Mouse (Mus musculus): ENCODE measurements around the gene Dph3. TPM values are rescaled to one million over a fixed set of nuclear protein-coding genes. Genes with fewer than 3 reads are reported as not detected.
"Not testable (repeated sequence)": the region's sequence is repeated elsewhere in the genome, so short reads cannot be mapped to it uniquely, and the experiment has no call there.

Dph3 gene
- polyA plus RNA-seq (2012; rRNA removed) = 35.7 and 48.1 TPM in 2 replicates

DNA sequence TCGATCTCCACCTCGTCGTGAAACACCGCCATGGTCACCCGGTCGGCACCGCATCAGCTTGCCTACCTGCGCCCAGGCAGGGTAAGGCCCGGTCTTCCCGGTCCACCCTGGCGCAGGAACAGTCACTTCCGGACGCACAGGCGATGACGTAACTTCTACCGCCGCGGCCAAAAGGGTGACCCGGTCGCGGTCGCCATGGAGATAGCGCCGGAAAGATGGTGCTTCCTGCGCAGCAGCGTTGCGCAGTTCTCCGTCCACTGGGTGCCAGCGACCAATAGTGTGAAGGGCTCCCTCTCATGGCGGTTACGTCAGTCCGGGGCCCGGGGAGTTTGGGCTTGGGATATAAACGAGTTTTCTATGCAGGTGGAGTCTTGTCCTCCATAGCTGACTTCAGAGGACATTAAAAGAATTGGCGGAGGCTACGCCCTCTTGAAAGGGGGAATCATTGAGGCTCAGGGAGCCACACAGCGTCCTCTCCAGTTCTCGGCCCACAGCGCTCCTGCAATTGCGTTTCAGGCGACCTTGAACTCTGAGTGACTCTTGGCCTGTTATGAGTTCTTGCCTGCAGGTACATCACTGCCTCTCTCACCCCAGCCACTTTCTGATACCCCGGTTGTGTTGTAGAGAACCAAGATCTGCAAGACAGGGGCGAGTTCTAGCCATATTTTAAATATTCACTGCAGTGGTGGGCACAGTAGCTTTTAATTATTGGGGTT lies at the start of gene Dph3:
Gene Dph3 (minus strand): TSS at position 244 of the 716 bp plus-strand sequence.
- peak; percentile 98 for DNase-seq (ENCODE audit: low spot score)

DNA sequence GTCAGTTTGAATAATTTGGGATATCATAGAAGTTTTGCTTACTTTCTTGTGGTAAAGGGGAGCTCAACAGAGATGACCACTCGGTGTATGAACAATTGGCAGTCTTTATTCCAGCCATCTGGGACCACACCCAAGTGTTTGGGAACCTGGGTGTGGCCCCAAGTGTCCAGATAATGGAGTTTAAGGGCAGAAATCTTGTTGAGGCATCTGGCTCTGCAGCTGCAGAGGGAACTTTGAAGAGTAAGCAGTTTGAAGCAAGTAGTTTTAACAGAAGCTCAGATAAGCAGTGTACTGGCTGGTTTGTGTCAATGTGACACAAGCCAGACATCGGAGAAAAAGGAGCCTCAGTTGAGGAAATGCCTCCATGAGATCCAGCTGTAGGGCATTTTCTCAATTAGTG lies 48.8 kb upstream of the Dph3 start:
- DNase-seq (ENCODE audit: low spot score) = no peak

DNA sequence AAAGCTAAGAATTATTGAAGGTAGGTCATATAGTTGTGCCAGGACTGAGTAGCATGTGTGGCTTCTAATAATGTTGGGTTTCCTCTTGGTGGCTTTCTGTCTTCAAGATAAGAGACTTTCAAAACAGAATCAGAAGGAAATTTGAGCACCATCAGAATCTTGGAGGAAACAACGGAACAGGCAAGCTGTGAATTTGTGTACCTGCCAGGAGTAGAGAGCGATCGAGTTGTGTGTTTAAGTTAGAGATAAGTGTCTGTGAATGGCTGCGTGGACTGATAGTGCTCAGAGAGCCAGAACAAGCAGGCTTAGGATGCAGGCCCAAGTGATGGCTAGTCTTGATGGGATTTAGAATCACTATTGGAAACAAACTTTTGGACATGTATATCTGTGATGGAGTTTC lies 46.3 kb upstream of the Dph3 start:
- DNase-seq (ENCODE audit: low spot score) = no peak

DNA sequence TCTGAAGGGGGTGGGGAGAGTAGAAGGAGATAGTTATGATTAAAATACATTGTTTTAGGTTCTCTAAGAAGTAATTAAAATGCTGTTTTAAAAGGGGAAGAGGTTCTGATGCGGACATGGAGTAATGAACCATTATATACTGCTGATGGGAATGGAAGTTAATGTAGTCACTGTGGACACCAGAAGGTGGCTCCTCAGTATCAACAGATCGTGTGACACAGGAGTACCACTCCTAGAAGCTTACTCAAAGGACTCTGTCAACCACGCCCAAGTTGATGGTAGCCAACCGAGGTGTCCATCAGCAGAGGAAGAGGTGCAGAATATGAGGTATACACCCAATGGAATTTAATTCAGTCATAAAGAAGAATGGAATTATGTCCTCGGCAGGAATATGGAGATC lies 42.9 kb upstream of the Dph3 start:
- DNase-seq (ENCODE audit: low spot score) = no peak

DNA sequence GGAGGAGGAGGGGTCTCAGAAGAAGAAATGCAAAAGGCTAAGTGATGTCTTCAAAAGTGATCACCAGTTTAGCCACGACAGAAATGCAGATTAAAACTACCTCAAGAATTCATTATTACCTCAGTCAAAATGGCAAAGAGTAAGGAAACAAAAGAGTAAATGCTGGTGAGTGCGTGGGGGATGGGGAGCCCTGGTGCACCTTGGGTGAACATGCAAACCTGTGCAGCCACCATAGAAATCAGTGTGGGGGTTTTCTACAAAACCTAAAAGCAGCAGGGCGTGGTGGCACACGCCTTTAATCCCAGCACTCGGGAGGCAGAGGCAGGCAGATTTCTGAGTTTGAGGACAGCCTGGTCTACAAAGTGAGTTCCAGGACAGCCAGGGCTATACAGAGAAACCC lies 39.7 kb upstream of the Dph3 start:
- DNase-seq (ENCODE audit: low spot score) = not testable (repeated sequence)

DNA sequence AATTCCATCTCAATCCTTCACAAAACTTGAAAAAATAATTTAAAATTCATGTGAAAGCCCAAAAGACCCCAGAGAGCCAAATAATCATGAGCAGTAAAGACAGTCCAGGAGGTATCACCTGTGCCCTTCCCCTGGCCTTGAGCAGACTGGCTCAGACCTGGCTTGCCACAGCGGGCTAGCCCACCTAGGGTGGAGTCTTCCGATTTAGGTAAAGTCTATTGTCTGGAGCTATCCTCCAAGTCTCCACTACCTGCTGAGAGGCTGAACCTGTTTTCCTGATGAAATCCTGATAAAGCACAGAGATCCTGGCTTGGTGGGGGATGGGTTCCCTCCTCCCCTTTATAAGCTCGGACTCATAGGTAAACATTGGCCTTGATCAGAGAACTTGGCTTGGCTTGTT lies 38.7 kb upstream of the Dph3 start:
- no peak for DNase-seq (ENCODE audit: low spot score)

DNA sequence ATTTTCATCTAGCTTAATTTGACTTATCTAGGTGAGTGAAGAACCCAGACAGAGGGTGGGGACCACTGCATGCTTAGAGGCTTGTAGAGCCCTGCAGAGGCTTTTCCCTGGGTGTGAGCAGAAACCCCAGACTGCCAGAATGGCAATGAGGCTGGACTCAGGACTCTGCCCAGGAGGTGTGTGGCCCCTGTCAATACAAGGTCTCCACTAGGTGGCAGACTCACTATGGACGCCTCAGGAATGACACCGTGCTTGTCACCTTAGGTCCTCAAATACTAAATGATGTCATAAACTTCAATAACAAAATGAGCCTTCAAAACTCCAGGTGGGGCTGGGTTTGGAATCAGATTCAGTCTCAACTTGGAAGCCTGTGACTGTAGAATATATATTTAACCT lies 36.4 kb upstream of the Dph3 start:
- DNase-seq (ENCODE audit: low spot score) = no peak

DNA sequence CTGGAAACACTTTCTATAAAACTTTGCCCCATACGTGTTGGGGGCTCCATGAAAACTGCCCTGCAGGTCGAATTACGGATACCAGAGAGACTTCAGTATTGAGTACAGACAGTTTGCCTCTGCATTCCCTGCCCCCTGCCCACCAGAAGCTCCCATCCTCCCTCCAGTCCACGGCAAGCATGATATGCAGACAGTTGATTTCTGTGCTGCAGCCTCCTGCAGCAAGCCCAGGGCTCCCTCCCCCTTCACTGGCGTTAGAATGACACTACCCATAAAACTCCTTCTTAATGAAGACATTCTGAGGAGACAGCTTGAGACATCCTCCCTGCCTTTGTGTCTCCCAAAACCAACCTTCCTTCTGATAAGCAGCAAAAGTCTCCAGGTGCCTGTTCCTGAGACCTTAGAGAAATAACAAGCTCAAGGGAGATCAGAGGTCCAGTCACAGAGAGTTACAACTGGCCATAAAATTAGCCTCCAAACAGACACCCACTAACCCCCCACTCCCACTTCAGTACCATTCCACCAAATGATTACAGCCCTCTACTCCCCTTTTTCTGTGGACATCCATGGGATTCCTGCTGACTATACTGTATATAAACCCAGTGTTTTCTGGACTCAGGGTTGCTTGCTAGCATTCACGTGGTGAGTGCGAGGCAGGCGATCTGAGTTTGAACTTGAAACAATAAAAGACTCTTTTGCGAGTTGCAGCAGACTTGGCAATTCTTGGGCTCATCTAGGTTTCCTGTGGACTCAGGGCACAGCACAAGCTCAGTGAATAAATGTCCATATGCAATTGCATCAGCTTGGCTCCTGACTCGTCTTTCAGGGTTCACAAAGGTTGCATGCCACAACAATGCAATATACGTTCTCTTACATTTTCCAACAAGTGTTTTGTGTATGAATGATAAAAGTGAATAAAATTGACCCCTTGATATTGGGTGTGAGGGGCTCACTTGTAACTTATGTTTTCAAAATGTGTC lies 35.7 kb upstream of the Dph3 start:
- DNase-seq (ENCODE audit: low spot score) = no peak

DNA sequence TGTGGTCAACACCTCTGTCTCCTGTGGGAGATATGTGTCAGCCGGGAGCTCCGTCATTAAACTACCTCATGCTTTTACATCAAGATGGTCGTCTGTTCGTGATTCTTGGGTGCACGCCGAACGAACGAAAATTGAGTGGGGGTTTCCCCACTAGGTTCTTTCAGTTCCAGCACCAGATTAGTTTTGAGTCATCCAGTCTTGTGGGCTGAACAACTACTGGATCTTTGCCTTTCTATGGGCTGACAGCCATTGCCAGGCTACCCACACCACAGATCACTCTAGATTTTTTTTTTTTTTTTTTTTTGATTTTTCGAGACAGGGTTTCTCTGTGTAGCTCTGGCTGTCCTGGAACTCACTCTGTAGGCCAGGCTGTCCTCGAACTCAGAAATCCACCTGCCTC lies 26.6 kb upstream of the Dph3 start:
- DNase-seq (ENCODE audit: low spot score) = not testable (repeated sequence)

DNA sequence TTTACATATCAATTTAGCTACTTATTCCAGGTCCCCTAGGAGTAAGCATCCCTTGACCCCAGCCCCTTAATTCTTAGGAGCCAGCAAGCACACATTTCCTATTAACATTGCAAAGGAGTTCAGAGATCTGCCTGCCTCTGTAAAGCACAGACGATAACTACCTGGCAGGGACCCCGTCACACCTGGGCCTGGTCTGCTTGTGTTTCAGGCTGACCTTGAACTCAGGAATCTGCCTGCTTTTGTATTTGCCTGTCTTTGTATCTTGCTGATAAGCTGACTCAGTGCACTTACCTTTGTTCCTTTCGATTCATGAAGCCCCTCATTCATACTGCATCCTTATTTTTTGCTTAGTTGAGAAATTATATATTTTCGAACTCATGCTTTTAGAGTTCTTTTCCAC lies 21.4 kb upstream of the Dph3 start:
- DNase-seq (ENCODE audit: low spot score) = no peak

DNA sequence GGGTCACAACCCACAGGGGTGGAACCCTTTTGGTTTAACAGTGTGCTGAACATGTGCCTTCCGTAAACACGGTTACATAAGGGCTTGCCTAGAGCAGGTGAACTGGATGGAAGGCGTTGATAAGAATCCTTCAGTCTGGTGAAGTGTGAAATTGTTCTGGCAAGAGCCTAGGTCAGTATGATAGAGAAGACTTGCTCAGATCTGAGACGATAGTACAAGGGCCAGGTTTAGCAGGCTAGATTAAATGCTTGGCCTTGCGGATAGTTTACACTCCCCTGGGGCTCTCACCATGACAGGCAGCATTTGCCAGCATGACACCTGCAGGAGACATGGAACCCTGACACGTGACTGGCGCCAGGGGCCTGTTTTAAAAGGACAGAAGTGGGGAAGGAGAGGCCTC lies 20.1 kb upstream of the Dph3 start:
- no peak for DNase-seq (ENCODE audit: low spot score)

DNA sequence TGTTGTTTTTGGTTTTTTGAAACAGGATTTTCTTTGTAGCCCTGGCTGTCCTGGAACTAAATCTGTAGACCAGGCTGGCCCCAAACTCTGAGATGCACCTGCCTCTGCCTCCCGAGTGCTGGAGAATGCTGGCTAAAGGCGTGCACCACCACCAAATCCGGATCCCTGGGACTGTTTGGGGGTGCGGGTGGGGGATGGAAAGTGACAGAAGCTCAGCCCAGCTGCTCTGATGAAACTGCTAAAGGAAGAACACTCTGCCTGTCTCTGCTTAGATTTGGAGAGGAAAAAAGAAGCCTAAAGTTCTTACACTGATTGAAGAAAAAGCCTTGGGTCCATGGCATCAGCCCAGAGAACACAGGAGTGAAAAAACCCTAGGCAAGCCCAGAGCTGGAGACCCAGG lies 18.0 kb upstream of the Dph3 start:
- no peak for DNase-seq (ENCODE audit: low spot score)

DNA sequence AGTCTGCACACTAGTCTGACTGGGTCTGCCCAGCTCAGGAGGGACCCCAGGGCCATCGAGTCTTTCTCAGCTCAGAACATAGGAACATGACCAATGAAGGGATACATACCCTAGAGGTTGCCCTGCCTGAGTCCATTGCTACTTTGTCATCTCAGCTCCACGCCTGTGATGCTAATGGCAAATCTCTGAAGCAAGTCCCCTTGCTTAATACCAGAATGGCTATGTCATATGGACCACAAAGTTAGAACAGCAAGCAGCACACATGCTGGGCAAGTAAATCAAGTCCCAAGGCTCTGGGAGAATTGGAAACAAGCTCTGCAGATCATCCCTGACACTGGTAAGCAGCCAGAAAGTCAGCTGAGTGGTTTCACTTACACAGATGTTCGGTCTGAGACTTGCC lies 13.4 kb upstream of the Dph3 start:
- no peak for DNase-seq (ENCODE audit: low spot score)

DNA sequence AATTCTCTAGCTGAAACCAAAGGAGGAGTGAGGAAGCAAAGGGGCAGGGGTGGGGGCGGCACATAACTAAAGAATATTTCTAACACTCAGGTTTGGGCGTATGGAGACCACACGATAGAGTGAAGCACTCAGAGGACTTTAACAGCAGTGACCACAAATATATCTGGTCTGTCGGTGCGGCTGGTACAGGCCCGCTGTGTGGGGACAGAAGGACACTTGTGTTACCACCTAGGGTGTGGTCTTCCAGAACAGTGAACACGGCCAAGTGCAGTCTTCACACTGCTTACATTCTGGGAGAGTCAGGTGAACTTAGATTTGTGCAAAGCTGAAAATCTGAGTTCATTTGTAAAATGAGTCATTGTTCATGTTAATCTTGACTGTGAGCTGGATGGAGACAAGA lies 12.2 kb upstream of the Dph3 start:
- no peak for DNase-seq (ENCODE audit: low spot score)

DNA sequence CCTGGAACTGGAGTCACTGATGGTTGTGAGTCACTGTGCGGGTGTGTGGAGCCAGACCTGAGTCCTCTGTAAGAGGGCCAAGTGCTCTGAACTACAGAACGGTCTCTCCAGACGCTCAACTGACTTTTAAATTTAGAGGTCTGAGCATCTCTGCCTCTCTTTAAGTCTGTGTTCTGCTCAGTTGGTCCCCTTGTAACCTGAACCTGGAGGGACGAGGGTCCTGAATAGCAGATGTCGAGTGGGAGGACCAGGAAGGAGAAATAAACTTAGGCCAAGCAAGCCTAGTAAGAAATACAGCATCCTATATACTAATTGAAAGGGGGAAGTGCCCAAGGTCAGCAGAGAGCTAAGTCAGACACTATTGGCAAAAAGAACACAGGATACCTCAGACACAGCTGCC lies 11.2 kb upstream of the Dph3 start:
- DNase-seq (ENCODE audit: low spot score) = no peak

DNA sequence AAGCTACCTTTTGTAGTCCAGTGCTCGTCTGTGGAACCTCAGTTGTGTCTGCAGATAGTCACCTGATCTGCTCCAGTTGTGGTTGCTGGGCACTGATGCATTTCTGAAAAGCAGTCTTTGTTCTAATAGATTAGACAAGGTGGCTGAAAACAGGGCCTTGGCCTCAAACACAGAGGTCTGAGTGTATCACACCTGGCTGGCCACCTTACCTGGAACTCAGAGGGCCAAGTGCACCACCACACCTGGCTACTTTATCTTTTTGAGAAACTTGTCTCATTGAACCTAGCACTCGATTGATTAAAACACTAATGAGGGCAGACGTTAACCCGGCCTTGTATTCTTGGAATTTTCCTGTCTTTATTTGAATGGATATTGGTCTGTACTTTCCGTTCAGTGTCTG lies 10.1 kb upstream of the Dph3 start:
- DNase-seq (ENCODE audit: low spot score) = no peak

DNA sequence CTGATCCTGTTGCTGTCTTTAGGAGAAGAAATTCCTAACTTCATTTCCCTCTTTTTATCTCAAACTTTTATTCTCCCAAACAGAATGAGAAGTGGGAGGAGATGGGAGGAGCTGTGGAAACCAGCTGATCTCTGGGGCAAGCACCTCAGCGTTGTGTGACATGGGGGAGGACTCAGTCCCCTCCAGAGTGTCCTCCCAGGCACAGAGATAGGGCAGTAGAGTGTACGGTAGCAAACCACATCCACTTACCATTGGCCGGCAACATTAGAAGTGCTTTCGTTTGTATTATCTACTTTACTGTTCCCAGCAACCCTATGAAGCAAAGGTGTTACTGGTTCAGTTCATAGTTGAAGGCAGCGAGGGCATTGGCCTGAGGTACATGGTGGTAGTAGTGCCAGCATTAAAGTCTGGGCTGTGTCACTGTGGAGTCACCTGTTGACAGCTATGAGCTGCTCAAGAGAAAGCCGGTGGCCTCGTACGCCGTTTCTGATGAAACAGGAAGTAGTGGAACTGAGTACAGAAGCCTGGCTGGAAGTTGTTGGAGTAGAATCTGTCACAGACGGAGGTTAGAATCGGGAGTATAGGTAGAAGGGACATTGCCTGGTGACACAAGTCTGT lies 8.1 kb upstream of the Dph3 start:
- no peak for DNase-seq (ENCODE audit: low spot score)

DNA sequence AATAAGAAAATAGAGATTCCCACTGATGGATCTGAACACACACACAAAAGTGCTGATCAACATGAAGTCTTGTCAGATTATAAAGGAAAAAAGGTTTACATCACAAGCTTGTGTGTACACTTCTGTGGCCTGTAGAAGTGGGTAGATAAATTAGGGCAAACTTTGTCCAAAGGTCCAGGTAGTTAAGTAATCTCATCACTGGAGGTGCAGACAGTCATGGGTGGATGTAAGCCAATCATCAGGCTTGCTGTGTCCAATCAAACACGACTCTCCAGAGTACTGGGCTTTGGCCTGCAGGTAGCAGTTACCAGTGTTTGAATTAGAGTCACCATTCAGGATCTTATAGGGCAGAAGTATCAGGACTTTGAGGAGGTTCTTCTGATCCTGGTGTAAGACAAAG lies 7.5 kb upstream of the Dph3 start:
- no peak for DNase-seq (ENCODE audit: low spot score)

DNA sequence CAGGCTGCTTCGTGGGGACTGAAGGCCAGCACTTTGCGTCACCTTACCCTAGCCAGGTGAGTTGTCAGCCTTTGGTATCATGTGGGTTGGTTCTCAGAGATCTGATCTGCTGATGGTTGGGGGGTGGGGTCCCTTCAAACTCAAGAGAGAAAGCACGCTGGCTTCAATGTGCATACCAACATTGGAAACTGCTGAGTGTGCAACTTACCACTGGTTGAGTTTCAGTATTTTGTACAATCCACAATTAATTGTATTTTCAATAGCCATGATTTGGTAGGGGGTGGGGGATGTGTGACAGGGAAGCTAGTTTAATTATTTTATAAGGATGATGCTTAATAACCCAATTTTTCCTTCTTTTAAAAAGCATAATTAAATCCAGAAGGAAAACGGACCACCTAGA lies 6.2 kb upstream of the Dph3 start:
- DNase-seq (ENCODE audit: low spot score) = no peak

DNA sequence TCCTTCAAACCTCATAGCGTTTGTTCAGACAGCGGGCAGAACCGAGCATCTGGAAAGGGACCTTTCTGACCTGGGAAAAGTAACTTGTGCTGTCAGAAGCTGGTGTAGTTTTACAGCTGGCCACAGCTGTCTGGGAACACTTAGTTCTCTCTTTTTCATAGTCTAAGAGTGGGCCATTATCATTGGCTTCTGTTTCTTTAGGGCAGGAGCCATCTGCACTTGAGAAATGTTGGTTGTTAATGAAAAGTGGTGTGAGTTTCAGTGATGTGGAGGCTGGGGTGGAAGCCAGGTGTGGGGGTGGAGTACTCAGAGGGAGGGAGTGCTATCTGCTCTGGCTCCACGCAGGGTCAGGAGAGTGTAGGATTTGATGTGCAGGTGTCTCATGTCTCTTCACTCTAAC lies 5.6 kb upstream of the Dph3 start:
- DNase-seq (ENCODE audit: low spot score) = no peak

DNA sequence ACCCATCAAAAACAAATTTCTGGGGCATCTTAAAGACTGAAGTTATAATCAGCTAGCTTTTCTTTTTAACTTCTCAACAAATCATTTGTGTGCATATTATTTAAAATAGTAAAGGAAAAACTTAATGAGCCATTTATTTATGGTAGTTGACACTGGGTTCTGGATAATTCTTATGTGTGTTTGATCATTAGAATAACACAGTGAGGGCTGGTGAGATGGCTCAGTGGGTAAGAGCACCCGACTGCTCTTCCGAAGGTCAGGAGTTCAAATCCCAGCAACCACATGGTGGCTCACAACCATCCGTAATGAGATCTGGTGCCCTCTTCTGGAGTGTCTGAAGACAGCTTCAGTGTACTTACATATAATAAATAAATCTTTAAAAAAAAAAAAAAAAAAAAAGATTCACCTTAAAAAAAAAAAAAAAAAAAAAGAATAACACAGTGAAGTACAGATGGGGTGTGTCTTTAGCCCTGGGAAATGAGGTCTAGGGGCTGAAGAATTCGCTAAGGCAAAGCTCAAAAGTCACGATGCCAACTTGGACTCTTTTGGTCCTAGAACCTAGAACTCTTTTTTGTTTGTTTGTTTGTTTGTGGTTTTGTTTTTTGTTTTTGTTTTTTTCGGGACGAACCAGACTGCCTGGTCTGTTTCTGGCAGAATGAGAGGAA lies 2.2 kb upstream of the Dph3 start:
- DNase-seq (ENCODE audit: low spot score) = not testable (repeated sequence)

DNA sequence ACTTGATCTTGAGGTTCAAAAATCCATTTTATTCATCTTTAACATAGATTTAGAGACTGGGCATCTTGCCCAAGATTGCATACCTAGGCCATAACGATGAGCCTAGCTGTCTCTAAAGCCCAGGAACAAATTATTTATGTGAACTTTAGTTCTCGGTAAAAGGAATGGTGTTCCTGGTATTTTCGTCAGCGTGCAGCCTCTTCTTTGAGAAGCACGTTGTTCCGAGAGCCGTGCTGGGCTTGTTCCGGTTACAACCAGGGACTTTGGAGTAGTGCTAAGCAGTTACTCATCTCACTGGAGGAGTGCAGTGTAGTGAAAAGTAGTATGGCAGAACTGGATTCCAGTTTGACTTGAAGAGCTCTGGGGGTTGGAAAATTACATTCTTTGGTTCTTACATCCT lies 697 bp upstream of the Dph3 start:
- no peak for DNase-seq (ENCODE audit: low spot score)

All from urinary bladder, adult 2 months (tissue).